Mouse (Mus musculus) layer of hippocampus, adult 9-10 months (tissue): ENCODE data around the gene Prmt7.
"Not testable (repeated sequence)": the region's sequence is repeated elsewhere in the genome, so short reads cannot be mapped to it uniquely, and the experiment has no call there.

ENCODE experiments used
- DNase-seq: peaks from one replicate; pipeline ENCODE4 v3.0.0; 2022; ENCODE audit warnings: low spot score

Gene Prmt7

GRCm38 (mm10) chr8:106210821-106211345 lies at the start of gene Prmt7, which contains the start of gene Slc7a6os:
Gene Prmt7 (plus strand): TSS chr8:106210936.
Gene Slc7a6os (minus strand): TSS chr8:106210935.
- peak; percentile 77 for DNase-seq

- DNase-seq = no peak
Measured at GRCm38 (mm10) chr8:106163251-106163650, 47.5 kb upstream of the Prmt7 start.

- DNase-seq = peak; percentile 85
Measured at GRCm38 (mm10) chr8:106165460-106165859, 45.3 kb upstream of the Prmt7 start.

GRCm38 (mm10) chr8:106168356-106169016 lies 42.2 kb upstream of the Prmt7 start, which contains the start of gene Slc7a6:
Gene Slc7a6 (plus strand): TSS chr8:106168857.
- peak; percentile 64 for DNase-seq

- peak; percentile 58 for DNase-seq
Measured at GRCm38 (mm10) chr8:106169017-106169933, 41.5 kb upstream of the Prmt7 start.

DNA sequence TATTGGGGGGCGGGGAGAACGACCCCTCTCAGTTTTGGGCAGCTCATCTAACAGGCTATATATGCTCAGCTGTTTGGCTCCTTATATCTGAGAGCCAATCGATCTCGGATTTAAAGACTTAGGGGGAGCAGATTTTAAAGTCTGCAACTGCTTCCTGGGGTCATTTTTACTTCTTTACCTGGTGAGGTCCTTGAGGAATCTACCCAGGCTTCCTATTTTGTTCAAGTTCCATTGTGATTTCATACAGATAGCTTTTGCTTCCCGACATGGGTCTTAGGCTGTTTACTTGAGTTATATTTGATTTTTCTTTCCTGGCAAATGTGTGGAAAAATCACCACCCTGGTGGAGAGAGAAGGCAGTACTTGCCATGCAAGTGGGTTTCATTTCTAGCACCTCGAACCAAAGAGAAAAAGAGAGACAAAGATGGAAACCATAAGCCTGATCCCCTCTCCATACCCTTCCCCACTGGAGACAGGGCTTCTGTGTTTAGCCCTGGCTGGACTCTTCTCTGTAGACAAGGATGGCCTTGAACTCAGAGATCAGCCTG lies 40.7 kb upstream of the Prmt7 start:
- DNase-seq = no peak

DNA sequence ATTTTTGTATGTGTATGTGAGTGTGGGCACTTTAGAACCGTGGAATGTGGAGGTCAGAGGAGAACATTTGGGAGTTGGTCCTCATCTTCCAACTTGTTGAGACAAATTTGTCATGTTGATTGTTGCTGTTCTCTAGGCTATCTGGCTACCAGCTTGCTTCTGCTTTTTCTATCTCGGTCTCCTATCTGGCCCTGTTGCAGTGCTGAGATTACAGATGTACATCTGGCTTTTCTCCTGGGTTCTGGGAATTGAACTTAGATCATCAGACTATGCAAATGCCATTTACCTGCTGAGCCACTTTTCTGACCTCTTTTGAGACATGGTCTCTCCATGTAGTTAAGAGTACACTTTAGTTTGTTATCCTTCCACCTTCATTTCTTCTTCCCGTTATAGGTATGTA lies 37.2 kb upstream of the Prmt7 start:
- DNase-seq = no peak

- no peak for DNase-seq
Measured at GRCm38 (mm10) chr8:106176891-106177290, 33.8 kb upstream of the Prmt7 start.

DNA sequence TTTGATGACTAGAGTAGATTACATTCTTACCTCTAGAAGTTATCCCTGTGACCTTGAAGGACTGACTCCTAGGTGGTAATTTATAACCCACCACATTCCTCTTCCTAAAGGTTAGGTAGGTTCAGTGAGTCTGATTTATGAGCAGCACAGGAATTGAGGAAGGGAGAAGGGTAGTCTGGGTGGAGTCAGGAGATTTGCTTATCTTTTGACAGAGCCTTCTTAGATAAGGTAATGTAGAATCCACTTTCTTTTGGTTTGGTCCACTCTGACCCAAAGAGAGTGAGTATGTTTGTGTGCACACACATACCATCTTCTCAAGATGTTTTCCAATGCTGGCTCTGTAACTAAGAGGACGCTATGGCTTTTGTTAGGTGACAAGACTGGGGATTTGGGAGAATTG lies 33.1 kb upstream of the Prmt7 start:
- DNase-seq = no peak

DNA sequence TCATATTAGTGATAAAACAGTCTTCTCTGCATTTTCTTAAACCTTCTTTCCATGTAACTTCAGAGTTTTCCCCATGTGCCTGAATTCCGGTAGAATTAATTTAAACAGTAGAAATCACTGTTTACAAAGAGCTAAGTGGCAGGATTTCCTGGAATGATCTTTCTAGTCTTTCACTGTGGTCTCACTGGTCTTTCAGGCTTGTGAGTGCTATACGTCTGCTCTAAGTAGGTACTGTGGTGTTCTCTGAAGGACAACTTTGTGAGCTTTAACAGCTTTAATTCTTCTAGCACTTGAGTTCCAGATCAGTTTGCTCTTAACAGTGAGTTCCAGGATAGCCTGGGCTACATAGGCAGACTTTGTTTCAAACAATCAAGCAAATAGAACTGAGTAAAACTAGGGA lies 32.3 kb upstream of the Prmt7 start:
- no peak for DNase-seq

DNA sequence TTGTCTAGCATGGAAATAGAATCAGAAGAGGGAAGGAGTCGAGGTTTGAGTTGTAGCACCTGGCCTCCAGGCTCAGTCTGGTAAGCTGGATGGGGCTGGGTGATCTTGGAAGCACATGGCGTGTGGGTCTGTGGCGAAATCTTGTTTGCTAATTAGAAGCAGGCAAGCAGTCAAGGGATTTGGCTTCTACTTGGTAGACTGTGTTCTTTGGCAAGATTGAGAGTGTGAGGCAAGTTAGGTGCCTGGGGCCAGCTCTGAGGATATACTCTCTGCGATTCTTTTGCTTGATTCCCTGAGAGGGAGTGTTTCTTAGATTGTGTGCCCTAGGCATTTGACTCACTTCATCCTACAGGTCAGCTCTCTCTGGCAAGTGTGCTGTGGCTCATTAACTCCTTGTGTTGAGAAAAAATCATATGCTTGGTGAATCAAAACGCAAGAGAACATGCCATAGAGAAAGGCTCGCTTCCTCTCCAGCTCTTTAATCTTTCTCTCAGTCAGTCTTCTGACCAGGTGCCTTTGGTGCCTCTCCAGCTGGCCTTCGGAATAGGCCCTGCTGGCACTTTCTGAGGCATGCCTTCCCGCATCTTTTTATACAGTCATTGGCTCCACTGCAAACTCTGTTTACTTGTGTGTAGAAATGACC lies 25.0 kb upstream of the Prmt7 start:
- DNase-seq = no peak

GRCm38 (mm10) chr8:106186394-106186793 lies 24.3 kb upstream of the Prmt7 start:
- DNase-seq = no peak

DNA sequence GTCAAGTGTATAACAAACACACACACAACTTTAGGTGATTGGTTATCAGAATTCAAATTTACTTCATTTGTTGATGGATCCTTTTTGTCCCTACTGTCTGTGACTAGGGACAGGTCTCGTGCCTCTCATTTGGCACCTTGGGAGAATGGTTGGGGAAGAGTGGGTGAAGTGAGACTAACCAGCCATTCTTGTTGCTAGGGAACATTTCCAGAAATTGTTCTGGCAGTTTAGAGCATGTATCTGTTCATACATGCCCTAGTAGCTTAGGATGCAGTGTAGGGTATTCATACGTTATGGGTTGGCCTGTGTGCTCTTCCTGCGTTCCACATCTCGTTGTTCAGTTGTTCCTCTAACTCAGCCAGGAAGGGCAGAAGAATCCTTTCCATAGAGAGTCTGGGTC lies 21.6 kb upstream of the Prmt7 start:
- DNase-seq = no peak

DNA sequence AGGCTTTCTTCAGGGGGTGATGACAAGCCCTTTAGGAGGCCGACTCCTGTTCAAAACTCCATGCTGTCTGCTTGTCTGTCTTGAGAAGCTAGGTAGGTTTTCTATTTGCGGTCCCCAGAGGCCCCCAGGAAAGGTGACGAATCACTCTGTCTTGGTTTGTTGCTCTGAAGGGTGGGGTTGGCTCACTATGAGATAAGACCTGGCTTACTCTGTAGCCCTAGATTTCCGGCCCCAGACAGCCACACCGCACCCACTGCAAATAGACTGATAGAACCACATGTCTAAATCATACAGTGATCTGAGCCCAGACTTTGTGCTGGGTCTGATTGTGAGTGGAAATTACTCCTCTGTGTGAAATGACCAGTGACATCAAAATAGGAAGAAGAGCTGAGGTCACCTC lies 19.1 kb upstream of the Prmt7 start:
- no peak for DNase-seq

- DNase-seq = no peak
Measured at GRCm38 (mm10) chr8:106193162-106193561, 17.6 kb upstream of the Prmt7 start.

DNA sequence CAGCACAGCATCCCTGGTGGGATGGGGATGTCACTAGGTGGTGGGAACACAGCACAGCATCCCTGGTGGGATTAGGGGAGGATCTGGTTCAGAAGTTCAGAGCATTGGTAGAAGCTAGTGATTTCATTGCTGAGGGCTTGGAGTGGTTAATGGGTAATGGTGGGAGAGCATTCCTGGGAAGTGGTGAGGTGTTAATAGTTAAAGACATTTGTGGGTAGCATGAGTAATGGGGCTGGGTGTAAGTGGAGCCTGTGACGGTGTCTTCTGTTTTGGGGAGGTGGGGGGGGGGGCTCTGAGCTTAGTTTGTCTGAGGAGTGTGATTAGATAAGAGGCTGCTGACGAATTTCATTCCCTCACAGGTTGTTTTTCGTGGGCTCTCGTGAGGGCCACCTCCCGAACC lies 16.7 kb upstream of the Prmt7 start:
- no peak for DNase-seq

GRCm38 (mm10) chr8:106198741-106199140 lies 12.0 kb upstream of the Prmt7 start:
- no peak for DNase-seq

DNA sequence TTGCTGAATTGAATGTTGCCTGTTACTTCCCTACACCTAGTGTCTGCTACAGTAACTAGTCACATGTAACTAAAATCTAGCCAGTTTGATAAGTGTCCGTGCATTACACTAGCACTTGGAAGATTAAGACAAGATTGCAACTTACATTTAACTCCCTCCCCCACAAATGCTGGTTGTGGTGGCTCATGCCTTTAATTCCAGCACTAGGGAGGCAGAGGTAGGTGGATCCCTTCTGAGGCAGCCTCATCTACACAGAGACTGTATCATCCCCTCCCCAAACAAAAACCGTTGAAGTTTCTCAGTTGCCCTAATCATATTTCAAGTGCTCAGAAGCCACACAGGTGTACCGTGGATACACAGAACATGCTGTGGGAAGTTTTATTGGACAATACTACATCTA lies 11.1 kb upstream of the Prmt7 start:
- DNase-seq = not testable (repeated sequence)

DNA sequence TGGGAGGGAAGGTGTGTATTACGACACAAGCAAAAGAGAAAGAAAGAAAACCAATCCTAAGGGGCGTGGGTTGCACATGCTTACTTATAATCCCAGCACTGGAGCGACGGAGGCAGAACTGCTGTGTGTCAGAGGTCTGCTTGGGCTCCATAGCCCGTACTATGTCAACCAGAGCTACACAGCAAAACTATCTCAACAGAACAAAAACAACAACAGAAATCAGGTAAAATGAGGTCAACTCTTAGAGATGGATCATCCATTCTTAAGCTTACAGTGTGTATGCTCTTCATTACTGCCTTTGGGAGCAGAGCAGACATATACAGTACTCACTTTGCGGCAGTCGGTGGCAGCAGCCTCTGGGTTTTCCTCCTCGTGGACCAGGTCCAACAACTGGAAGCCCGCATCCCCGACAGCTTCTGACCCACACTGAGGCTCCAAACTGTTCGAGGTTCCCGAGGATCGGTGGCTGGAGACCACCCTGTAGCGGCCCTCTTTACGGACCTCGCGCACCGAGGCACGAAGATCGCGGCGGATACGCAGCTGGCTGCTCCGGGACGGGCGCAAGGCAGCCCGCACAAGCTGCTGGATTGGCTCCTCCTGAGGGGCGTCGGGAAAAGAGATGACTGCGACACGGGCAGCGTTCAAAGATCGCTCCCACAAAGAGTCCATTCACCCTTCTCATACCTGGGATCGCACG lies 553 bp upstream of the Prmt7 start:
- peak; percentile 33 for DNase-seq

- DNase-seq = no peak
Measured at GRCm38 (mm10) chr8:106211421-106211820, 685 bp downstream of the Prmt7 start.

DNA sequence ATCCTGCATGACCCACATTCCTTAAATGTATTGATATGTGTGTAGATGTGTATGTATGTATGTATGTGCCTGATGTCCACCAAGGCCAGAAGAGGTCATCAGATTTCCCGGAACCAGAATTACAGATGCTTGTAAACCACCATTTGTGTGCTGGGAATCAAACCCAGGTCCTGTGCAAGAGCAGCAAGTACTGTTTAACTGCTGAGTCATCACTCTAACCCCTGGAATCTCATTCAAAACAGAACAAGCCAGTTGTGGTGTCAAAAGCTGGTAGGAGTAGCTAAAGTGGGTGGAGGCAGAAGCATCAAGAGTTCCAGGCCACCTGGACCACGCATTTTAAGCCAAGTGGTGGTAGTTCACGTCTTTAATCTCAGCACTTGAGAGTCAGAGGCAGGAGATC lies 3.2 kb downstream of the Prmt7 start:
- no peak for DNase-seq

DNA sequence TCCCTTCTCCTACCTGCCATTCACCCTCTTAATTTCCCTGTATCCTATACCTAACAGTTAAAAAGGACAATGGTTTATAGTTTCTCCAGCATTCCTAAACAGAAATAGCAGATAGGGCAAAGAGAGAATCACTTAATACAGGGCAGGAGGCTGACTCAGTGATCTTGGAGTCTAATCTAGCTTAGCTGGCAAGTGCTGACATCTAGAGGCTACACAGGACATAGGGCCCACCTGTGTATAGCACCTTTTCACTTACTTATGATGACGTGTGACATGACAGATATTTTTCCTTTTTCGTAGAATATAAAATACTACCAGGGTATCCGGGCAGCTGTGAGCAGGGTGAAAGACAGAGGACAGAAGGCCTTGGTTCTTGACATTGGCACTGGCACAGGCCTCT lies 8.9 kb downstream of the Prmt7 start:
- no peak for DNase-seq
